Mouse (Mus musculus): ENCODE results near the gene Psors1c2.

DNA sequence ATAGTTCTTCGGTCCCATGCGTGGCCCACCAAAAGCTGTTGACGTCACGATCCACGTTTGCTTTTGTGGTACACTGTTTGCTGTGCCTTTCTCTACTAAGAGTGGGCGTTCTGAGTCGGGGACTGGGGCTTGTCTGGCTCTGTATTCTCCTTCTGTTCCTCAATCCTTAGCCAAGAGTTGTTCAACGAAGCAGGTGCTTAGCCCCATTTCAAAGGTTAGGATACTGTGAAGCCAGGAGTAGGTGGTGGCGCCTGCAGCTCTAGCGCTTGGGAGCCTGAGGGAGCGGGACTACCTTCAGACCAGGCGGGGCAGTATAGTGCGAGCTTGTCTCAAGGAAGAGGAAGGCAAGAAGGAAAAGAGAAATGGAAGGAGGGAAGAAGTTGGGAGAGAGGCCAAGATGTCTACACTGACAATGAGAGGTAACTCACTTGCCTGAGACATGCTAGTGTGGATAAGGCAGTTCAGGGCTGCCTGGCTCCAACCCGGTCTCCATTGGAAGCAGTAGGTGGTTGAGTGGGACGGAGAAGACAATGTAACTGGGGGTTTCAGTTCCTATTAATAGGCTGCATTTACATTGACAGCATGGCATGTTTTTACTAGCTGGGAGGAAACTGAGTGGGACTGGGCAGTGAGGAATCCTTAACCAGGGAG lies 9.9 kb downstream of the Psors1c2 start:
- TF ChIP-seq EP300 (IDR thresholded peaks at IDR 0.05; ENCODE audit: insufficient read depth, low read depth, low read length) (no peak), CTCF (IDR thresholded peaks at IDR 0.05) (no peak), POLR2A (IDR thresholded peaks at IDR 0.05; ENCODE audit: insufficient read depth, low read depth, low read length) (no peak)

Measured in heart, adult 2 months (tissue).